Mouse (Mus musculus) neutrophil, adult 5-6 weeks (primary cell): Measurements from ENCODE around the gene Zrsr2. TPM values are rescaled to one million over a fixed set of nuclear protein-coding genes. Genes with fewer than 3 reads are reported as not detected.
A peak's percentile ranks its signal among the peaks of the same experiment; 100 is the strongest.

Experiments used
- ATAC-seq: fragments of 151-379, 151-347 bp; 2 replicates; pipeline ENCODE4 v1.8.0; 2017; ENCODE audit warnings: mild to moderate bottlenecking, moderate TSS enrichment; ENCODE audit not compliant: insufficient number of reproducible peaks, poor library complexity, low FRiP score, severe bottlenecking; ENCODE audit errors: extremely low read depth
- total RNA-seq: library from RNA; stranded (forward); fragments of 200-1000 nt; gene quantifications from 2 replicates; pipeline ENCODE4 v1.2.3, GENCODE M21; 2017

Gene Zrsr2
- total RNA-seq, 1 experiment from 2014 or later: 52.7 TPM

DNA sequence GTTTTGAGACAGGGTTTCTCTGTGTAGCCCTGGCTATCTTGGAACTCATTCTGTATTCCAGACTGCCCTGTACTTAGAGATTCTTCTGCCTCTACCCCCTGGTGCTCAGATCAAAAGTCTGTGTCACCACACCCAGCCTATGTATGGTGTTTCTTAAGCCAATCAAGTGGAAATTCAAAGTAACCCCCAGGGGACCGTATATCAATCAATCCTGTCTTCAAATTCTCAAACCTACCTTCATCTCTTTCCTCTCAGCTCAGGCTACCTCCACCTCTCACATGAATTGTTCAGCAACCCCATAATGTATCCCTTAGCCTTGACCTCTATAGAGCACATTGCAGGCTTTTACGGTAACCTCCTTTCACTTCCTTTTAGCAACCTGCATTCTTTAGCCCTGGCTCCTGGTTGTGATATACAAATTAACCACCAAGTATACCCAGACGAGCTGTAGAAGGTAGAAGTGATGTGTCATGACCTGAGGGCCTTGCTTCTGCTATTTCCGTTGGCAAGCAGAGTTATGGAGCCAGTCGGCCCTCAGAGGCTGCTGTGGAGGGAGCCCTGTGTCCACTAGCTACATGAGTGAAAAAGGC lies 58.9 kb downstream of the Zrsr2 start:
- ATAC-seq: peak; percentile 72

DNA sequence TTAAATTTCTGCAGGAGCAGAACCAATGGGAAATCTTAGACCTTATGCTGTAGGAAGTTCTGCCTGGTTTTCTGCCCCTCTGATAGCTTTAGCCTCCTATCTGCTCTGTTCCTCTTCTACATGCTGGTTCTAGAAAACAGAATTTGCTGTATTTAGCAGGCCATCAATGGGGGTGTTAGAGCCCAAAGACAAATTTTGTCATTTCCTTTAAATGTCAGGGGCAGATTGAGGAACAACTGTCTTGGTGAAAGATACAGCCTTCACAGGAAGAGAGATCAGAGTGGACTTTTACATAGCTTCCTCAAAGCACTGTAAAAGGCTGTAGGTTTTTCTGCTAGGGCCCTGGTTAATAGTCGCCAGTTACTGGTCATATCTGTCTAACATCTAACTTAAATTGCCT lies 61.1 kb downstream of the Zrsr2 start:
- ATAC-seq: peak; percentile 44

DNA sequence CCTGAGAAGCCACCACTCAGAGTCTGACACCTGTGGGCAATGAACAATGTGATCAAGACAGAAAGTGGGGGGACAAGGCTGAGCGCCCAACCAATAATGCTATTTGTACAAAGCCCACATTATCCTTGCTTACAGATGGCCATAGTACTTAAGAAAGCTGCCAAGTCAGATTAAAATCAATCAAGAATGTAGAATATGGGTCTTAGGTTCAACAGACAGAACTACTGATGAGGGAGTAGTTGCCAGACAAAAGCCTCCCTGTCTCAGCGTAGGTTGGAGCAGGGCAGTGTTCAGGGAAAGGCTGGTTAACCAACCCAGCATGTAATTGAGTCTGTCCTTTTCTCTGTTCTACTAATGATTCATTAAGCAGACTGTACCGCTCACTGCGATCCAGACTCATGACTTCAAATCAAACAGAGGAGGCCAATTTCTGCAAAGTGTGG lies 72.9 kb downstream of the Zrsr2 start:
- no peak for ATAC-seq

Other genes starting within 250 kb of the Zrsr2 start
- 0.37 and 1.4 TPM in 2 replicates for gene Rnf138rt1, start 197.3 kb downstream of the Zrsr2 start, total RNA-seq
- gene Ap1s2, start 49.6 kb downstream of the Zrsr2 start, total RNA-seq: 61.6 and 77.7 TPM in 2 replicates
- gene Car5b, start 69.3 kb upstream of the Zrsr2 start, total RNA-seq: 0.25 and 0.47 TPM in 2 replicates
- 1.5 and 3.0 TPM in 2 replicates for gene Siah1b, start 117.8 kb upstream of the Zrsr2 start, total RNA-seq
- gene Cltrn, start 130.2 kb upstream of the Zrsr2 start, total RNA-seq: not detected in 2 replicates
- 0.23 and 0.25 TPM in 2 replicates for gene Ace2, start 180.7 kb upstream of the Zrsr2 start, total RNA-seq